ENCODE assay signal across 16 mouse cellular contexts in the genomic region with DNA sequence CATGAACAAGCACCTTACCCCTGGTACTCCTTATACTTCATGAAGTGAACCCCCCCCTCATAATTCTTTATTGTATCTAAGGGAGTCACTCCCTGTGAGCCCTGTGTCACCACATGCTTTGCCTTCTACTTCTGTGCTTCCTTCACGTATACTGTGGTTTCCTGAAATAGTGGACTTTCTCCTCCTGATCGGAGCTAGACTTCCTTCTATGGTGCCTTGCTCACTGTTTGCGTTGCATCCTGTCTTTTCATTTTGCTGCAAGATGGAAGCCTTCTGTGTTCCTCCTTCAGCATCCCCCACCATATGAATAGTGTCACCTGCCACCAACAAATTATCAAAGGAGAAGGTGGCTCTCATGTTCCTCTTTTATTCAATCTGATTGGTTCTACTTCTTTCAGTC.
"Had no signal": no experiment of that assay in that cellular context is flagged by ENCODE, and none has a peak within 500 bp of the region (broad histone marks: within the 10 kb centered on the region; RNA-seq: fewer than 3 reads in every experiment).

No protein-coding gene starts in this region.

- DNase-seq: retina, postnatal 1 day; right cerebral cortex, adult 18-20 months; right cerebral cortex, postnatal 14 days; right cerebral cortex, postnatal 25 days; right cerebral cortex, postnatal 4 days; spleen, adult 18-20 months; thymus, adult 18-20 months; thymus, adult 2 months; thymus, postnatal 14 days; thymus, postnatal 25 days; thymus, postnatal 36 days; thymus, postnatal 4 days had no signal

- H3K4me2 ChIP-seq: neural tube, embryonic 13.5 days; neural tube, embryonic 15.5 days; stomach, embryonic 15.5 days had no signal

- H3K27ac ChIP-seq: neural tube, embryonic 13.5 days; neural tube, embryonic 15.5 days; stomach, embryonic 15.5 days; stomach, postnatal 0 days had no signal

- H3K4me3 ChIP-seq: neural tube, embryonic 13.5 days; neural tube, embryonic 15.5 days; stomach, embryonic 15.5 days had no signal

- H3K9me3 ChIP-seq: neural tube, embryonic 13.5 days; neural tube, embryonic 15.5 days; stomach, embryonic 15.5 days had no signal

- H3K27me3 ChIP-seq: neural tube, embryonic 13.5 days; neural tube, embryonic 15.5 days; stomach, embryonic 15.5 days had no signal

- H3K36me3 ChIP-seq: neural tube, embryonic 13.5 days; neural tube, embryonic 15.5 days; stomach, embryonic 15.5 days had no signal

- H3K4me1 ChIP-seq: neural tube, embryonic 13.5 days; neural tube, embryonic 15.5 days; stomach, embryonic 15.5 days had no signal

- H3K9ac ChIP-seq: neural tube, embryonic 13.5 days; neural tube, embryonic 15.5 days; stomach, embryonic 15.5 days had no signal
